Mouse (Mus musculus): ENCODE data around the gene Prmt2.

Gene Prmt2

DNA sequence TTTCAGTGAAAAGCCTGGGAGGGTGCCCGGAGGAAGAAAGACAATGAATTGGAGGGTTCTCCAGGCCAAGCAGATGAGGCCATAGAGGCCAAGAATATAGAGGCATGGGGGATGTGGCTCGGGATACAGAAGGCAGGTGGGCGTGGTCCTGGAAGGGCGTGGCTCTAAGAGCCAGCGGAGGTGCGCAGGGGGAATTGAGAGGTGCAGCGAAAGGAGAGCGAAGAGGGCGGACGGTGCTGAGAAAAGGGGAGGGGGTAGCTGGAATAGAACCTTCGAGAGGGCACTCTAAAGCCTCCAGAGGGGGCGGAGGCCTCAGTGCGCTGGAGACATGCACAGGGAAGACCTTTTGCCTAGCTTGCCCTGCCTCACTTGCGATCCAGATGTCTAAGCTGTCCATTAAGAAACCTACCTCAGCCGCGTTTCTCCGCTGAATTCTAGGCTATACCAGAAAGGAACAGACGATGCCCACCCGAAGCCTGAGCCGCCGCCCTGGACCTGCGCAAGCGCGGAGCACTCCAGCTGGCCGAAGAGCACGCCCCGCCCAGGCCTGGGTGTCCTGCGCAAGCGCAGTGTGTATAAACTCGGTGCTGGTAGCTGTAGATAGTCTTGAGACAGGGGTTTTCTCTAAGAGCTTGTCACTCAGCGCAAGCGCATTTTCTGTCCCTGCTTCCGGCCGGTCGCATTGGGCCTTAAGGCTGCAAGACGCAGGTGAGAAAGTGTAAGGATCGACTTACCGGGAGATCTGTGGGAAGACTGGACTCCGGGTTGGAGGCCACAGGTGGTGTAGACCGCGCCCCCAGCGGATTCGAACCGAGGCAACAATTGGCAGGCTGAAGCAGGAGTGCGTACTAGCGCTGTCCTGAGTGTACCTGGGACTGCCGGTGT, at the start of gene Prmt2:
Gene Prmt2, minus strand, starts transcription at position 525 of the 885 bp plus-strand sequence.
- peak; percentile 96 for DNase-seq

- DNase-seq = no peak
These were observed 41.0 kb upstream of the Prmt2 start for GRCm38 (mm10) chr10:76278541-76279097.

DNA sequence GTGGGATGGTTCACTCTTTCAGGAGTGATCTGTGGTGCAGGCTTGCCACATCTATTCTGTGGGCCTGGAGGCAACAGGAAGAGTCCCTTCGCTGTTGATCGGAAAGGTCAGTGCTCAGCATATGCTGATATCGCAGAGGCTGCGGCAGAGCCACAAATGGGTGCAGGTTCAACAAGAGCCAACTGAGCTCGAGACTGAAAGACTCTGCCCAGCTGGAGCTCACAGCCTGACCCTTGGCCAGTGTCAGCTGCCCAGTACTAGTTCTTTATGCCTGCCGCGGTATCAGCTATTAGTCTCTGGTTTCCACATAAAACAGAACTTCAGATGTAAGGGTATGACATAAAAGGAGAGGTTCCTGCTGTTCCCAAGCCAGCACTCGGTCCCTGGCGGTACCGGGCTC, 37.6 kb upstream of the Prmt2 start:
- DNase-seq = no peak

GRCm38 (mm10) chr10:76271238-76271637, 33.6 kb upstream of the Prmt2 start:
- peak; percentile 45 for DNase-seq

DNA sequence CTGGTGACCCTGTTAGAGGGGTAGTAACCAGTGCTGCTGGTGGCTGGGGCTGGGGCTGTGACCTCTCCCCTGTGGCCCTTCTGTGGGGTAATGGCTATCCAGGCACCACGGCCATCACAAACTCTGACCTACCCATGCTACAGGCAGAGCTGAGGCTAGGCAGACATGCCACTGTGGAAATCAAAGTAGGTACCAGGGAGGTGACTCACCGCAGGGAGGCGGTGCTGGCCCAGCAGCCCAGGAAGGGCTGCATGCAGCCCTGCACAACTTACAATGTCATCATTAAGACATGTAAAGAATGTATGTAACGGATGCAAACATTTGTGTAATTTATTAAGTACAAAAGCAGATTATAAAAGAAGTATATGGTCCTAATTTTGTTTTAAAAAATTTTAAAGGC, 24.8 kb upstream of the Prmt2 start:
- DNase-seq = no peak

DNA sequence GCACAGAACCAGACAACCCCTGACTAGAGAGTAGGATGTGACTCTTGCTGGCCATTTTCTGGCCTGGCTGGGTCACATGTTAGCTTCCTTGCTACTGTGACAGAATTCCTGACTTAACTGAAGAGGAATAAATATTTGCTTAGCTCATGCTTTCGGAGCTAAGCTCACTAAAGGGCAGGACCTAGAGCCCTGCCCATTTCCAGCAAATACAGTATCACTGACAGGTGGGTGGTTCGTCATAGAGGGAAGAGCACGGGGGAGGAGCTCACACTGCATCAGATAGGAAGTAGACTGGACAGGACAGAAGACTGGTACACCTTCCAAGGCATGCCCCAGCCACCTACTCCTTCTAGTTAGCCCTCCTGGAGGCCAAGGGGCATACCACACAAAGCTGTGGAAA, 23.8 kb upstream of the Prmt2 start:
- no peak for DNase-seq

GRCm38 (mm10) chr10:76260358-76261059, 22.8 kb upstream of the Prmt2 start:
- DNase-seq = peak; percentile 53

DNA sequence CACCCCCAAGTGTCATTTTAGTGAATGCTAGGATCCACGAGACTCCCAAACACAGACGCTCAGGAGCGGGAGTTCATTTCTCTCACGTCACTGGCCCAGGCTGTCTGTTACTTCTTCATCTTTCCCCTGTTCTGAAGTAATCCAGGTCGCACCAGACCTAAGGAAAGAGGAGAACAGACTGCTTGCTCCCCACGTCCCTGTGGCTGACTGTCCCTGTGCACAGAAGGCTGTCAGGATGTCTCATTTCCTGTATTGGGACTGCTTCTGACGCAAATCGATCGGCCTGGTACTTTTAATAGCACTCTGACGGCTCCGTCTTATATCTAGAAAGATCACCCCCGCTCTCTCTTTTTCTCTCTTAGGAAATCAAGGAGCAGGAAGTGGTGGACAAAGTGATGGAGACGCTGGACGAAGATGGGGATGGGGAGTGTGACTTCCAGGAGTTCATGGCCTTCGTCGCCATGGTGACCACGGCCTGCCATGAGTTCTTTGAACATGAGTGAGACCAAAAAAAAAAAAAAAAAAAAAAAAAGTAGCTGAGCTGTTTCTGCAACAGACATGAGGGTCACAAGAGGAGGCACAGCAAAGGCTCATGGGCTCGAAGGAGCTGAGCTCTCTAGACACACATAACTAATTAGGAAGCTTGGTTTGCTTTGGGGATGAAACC, 22.0 kb upstream of the Prmt2 start:
- DNase-seq = peak; percentile 54

DNA sequence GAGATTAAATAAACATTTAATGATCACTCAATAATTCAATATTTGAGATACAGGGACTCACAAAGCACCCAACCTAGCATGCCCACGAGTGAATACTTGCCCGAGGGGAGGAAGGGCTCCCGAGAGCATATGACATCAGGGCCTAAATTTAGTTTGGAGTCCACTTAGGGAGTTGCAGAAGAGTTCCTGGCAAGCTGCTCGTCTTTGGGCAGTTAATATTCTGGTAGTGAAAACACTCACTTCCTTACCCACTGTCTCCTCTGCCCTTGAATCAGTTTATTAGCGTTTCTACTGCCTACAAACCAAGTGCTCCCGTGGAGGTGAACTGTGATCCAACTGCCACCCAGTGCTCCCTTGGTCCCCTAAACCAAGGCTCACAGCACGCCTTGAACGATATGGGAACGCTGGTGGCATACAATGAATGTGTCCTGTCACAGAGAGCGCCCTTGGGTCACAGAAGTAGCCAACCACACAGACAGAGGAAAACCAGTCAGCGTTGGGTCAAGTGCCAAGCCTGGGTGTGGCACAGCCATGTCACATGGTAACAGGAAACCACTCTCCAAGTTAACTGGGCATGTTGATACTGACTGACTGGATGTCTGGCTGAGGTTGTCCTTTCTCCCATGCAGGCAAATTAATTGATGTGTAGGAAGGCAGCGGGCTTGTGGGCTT, 20.2 kb upstream of the Prmt2 start:
- no peak for DNase-seq

- DNase-seq = no peak
These were observed 19.6 kb upstream of the Prmt2 start for GRCm38 (mm10) chr10:76257231-76257630.

DNA sequence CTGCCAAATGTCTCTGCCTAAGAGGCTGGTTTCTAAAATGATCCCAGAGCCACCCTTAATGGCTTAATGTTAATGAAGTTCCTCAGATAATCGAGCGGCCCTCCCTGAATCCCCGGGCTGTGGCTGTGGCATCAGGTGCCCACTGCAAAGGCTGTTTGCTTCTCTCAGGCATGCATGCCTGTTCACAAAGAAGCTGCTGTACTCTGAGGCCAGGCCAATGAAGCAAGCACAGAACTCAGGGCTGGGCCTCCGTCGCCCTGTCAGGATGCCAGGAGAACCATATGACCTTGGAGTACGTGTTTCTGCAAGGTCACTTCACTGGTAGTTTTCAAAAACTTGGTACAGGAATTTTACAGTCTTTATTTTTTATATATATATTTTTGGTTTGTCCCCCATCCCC, 18.0 kb upstream of the Prmt2 start:
- no peak for DNase-seq

DNA sequence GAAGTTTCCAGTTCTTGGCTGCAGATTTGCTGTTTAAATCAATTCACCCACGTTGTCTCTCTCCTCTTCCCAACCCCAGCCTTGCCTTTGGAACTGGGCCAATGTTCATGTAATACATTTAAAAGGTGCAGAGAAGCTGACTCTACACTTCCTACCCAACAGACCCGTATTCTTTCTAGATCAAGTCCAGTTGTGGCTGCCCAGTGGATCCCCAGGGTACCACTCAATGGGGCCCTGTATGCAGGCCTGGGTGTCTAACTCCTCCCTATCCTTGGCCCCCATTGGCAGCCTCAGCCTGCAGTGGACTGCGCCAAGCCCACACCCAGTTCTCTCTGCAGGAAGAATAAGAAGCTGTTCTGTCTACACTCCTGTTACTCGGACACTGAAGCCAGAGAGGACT, 15.9 kb upstream of the Prmt2 start, which contains the start of gene S100b:
Gene S100b, plus strand, starts transcription at position 318 of the 400 bp plus-strand sequence.
- no peak for DNase-seq

DNA sequence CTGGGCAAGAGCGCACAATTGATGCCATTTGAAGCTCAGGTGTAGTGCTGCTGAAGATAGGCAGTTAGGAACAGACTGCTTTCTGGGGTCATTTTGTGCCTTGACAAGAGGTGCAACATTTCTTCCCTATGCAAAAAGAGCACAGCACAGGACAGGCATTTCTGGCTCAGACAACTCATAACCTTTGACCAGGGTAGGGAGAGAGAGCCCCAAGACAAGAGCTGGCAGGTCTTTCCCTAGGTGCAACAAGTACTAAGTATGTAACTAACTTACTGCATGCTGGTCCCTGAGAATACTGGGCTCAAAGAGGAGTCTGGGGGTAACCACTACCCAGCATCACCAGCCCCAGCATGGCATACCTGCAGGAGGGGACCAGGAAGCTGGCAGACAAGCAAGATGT, 15.4 kb upstream of the Prmt2 start:
- DNase-seq = no peak

DNA sequence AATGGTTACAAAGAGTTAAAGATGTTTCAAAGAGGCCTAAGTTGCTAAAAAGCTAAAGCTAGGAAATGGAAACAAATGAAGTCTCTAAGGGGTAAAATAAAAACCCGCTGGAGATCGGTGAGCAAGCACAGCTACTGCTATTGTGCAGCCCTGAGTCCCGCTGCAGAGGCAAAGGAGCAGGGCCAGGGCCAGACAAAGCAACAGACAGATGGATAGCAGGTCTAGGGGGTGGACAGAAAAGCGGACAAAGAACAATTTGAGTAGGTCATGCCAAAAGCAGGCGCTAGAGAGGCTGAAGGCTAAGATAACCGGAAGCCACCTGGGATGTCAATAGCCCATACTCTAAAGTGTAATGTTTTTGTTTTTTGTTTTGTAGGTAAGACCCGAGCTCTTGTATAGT, 13.2 kb upstream of the Prmt2 start:
- no peak for DNase-seq

DNA sequence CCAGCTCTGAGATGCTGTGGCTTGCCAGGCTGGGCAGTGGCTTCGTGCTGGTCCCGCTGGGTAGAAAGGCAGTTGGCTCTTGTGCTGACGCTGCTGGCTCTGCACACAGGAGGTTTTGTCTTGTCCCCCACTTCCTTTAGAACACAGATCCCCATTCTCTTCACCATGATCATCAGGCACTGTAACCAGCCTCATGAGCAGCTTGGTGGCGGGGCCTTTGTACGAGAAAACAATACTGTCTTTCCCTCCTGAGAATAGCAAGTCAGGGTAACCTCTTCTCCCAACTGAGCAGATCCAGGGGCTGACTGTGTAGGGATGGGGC, 10.9 kb upstream of the Prmt2 start:
- no peak for DNase-seq

DNA sequence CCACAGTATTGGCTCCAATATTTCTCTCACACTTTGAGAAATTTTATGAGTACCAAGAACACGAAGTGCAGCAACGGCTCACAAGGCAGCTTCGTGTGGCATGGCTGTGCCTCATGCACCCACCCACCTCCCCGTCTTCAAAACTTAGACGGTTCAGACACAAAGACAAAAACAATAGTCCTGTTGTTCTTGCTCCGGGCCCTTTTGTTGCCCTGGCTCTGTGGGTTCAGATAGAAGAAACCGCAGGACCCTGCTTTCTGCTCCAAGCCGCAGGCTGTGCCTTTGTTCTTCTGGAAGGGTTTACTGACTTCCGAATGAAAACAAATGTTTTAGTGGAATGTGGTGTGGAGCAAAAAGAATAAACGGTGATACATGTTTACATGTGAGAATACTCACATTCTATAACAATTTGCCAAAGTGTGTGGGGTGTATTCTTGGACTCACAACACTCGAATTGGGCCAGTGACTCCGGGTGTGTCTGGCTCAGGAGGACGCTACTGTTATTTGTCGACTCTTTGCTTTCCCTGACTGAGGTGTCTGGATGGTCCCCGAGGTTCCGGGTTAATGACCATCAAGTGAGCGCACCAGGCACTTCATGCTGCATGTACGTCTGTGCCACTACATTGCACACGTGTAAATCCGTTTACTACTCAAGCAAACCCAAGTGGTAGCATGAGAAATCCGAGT, 10.4 kb upstream of the Prmt2 start:
- peak; percentile 18 for DNase-seq

GRCm38 (mm10) chr10:76246601-76247000, 8.9 kb upstream of the Prmt2 start:
- peak; percentile 21 for DNase-seq

DNA sequence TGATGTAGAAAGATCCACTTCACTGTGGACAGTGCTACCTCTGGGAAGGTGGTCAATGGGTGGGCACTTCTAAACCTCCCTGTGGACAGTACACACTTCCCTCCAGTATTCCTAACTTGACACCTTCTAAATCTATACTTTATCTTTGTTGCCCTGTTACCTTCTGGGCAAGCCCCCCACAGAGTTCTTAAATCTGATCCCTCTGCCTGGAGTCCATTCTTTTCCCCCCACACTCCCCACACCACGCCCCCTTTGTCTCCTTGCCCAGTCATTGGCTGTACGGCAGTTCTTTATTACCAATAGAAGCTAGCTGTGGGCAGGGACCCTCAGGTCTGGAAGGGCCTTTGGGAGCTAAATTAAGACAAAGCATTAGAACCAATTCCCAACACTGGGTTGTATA, 7.4 kb upstream of the Prmt2 start:
- DNase-seq = no peak

- DNase-seq = no peak
These were observed 1.7 kb upstream of the Prmt2 start for GRCm38 (mm10) chr10:76239401-76239800.

- DNase-seq = no peak
These were observed 8.0 kb downstream of the Prmt2 start for GRCm38 (mm10) chr10:76229627-76230026.

DNA sequence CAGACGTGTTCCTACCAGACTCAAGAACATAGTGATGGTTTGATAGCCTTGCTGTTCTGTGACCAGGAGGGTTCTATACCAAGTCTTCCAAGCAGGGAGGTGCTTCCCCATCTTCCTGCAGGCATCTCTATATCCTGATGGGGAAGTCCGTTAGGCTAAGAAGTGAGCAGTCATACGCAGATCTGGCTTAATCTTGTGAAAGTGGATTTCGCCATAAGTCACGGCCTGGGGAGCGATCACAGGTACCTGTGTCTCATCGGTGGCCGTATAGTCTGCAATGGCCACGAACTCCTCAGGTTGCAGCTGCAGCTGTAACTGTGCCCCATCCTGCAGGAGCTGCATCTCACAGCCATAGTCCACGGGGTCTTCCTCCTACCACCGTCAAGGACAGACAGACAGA, 11.7 kb downstream of the Prmt2 start:
- no peak for DNase-seq

DNA sequence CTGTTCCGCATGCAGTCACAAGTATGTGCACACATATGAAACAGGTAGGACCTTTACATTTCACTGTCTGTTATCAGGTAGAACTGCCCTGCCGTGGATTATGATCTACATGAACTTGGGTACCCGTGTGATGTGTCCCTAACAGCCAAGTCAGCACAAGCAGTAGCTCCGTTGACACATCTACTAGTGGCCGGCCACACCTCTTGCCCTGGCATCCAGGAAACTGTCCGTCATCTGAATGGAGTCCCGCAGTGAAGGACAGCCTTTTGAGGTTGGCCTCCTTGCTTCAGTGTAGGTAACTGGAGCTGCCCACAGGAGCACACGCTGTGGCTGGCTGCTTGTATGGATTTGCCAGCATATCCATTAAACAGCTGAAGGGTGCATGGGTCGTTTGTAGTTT, 19.4 kb downstream of the Prmt2 start:
- DNase-seq = no peak
